Mouse (Mus musculus): ENCODE results near the gene Rhbdf2.

The Rhbdf2 gene

GRCm38 (mm10) chr11:116660181-116660580 is 33.4 kb upstream of the Rhbdf2 start:
- in situ Hi-C loops (cut with MboI; ENCODE audit: low sequenced_read_pairs): no loop called here

GRCm38 (mm10) chr11:116659027-116659621 is 32.3 kb upstream of the Rhbdf2 start:
- in situ Hi-C loops (cut with MboI; ENCODE audit: low sequenced_read_pairs): no loop called here

DNA sequence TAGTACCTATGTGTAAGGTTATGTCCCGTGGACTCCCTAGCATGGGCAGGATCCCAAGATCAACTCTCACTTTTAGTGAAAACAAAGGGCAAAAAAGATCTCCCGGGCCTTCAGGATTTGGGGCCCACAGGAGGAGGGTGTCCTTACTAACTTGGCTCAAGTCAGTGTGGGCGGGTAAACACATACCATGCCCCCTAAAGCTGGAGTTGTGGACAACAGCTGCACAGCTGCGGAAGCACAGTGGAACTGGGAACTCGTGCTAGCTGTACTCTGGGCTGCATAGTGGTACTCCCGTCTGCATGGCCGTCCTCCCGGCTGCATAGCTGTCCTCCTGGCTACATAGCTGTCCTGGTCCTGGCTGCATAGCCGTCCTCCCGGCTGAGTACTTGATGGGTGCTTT is 31.4 kb upstream of the Rhbdf2 start:
- in situ Hi-C loops (cut with MboI; ENCODE audit: low sequenced_read_pairs): no loop called here

DNA sequence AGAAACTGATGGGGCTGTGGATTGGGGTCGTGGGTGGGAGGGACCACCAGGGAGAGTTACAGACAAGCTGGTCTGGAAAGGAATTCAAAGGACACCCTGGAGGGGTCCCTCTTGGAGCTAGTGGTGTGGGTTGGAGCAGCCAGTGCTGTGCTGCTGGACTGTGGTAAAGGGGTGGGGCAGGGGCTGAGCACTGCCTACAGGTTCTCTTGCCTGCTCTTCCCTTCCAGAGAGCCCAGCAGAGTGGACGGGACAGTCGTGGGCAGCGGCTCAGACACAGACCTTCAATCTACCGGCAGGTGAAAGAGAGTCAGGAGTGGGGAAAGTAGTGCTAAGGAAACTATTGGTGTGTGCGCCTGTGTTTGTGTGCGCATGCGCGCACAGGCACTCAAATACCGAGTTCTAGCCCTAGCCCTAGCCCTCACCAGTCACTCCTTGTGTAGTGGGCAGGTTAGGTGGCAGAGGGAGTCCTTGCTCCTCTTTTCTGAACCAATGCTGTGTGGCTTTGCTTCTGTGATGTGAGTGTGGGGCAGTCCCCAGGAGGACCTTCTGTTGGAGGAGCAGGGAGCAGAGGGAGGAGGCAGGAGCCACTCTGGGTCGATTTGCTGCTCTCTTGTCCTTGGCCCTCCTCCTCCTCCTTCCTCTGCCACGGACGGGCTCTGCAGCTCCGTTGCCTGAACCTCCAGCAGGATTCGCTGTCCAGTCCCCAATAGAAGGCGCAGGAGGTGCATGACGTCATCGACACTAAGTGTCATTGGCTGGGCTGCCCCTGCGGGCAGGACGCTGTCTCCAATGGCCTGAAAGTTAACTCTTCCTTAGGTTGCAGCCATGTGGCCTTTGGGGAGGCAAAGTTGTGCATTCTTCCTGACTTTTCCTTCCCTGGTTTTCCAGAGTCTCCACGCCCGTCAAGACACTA is 30.7 kb upstream of the Rhbdf2 start:
- in situ Hi-C loops (cut with MboI; ENCODE audit: low sequenced_read_pairs): no loop called here

- in situ Hi-C loops (cut with MboI; ENCODE audit: low sequenced_read_pairs): no loop called here
Measured at GRCm38 (mm10) chr11:116656348-116657191, 29.8 kb upstream of the Rhbdf2 start.

DNA sequence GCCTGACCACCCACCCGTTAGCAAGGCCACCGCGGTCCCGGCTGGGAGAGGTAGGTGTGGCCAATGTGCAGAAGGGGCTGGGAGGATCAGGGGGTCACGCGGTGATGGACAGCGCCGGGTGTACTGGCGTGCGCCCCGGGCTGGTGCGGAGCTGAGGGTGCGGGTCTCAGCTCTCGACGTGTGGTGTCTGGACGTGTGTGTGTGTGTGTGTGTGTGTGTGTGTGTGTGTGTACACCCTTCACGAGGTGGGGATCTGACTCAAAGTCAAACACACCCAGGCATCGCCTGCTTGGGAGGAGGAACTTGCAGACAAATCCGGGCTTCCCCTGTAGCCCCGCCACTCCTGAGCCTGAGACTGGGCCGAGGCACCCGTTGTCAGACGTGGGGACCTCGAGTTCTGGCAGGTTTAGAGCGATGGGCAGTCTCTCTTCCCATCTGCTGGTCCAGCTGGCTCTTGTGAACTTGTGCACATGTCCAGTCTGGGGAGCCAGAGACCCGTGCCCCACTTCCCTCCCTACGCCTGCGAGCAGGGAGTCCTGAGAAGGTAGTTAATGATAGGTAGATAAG is 27.5 kb upstream of the Rhbdf2 start, which contains the start of gene Cygb:
TSS of gene Cygb (minus strand) at position 59 of the 567 bp plus-strand sequence.
- in situ Hi-C loops (cut with MboI; ENCODE audit: low sequenced_read_pairs): no loop called here

GRCm38 (mm10) chr11:116653709-116654221 is 26.9 kb upstream of the Rhbdf2 start:
- in situ Hi-C loops (cut with MboI; ENCODE audit: low sequenced_read_pairs): no loop called here

DNA sequence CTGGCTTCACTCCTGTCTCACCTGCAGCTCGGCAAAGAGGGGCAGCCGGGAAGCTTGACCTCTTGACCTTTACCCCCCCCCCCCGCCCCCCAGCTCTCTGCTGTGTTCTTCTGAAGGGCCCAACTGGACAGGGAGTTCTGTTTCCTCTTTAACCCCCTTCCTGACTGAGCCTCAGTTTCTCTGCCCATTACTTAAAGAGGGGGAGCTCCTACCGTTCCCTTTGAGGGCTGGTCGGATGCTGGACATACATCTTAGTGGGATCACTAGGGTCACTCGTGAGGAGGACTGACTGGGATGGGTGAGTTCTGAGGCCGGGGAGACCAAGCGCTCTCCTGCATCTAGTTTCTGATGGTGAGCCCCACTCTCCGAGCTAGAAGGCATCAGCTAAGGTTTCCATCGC is 26.4 kb upstream of the Rhbdf2 start, which contains the start of gene Prcd:
TSS of gene Prcd (plus strand) at position 301 of the 400 bp plus-strand sequence.
- in situ Hi-C loops (cut with MboI; ENCODE audit: low sequenced_read_pairs): no loop called here

DNA sequence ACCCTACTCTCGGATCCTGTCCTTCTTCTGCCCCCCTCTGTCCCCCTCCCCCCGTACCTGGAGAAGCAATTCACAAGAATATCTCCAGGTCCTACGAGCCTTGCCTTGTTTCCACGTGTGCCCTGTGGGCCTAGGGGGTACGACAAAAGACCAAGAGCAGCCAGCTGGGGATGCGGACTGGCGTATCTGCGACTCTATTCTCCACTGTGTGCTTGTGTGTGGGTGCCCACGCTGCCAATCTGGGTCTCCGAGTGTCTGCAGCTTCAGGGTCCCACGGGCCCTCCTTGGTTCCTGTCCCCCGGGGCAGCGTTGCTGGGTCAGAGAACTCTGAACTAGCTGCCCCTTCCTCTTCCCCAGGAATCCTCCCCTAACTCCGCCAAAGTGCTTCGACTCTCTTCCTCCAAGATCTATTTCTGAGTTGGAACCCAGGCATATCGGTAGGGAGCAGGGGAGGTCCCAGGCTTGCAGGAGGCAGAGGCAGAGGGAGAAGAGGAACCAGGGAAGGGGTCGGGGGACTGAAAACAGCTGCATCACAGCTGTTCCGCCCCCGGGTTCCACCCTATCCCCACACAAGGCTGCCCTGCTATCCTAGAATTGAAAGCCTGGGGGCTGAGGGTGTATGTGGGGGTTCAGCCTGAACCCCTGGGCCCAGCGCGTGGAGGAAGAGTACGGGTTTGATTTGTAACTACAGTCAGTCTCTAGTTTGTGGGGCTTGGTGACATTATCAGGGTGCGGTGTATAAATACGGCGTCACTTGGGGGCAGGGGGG is 25.7 kb upstream of the Rhbdf2 start:
- in situ Hi-C loops (cut with MboI; ENCODE audit: low sequenced_read_pairs): no loop called here

DNA sequence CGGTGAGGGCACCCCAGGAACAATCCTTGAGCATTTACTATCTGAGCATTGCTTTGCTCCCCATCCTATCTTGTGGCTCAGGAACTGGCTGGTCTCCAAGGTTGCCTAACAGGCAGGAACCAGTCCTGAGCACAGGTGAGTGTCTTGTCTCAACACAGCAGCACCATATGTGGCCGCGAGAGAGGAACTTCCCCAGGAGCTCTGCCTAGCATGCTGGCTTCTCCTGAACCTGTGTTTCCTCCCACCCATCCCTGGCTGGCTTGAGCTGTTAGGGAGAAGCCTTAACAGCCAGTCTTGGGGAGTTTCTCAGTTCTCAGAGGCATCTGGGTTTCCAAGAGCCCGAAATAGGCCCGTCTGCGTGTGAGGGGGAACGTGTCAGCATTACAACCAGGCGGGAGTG is 24.5 kb upstream of the Rhbdf2 start:
- in situ Hi-C loops (cut with MboI; ENCODE audit: low sequenced_read_pairs): no loop called here

- in situ Hi-C loops (cut with MboI; ENCODE audit: low sequenced_read_pairs): no loop called here
Measured at GRCm38 (mm10) chr11:116650811-116651210, 24.0 kb upstream of the Rhbdf2 start.

- in situ Hi-C loops (cut with MboI; ENCODE audit: low sequenced_read_pairs): loop anchor here (10.0 kb wide), 1 partner anchor 155 kb away; no protein-coding TSS in a partner anchor
Measured at GRCm38 (mm10) chr11:116649711-116650337, 23.0 kb upstream of the Rhbdf2 start.

GRCm38 (mm10) chr11:116648976-116649375 is 22.2 kb upstream of the Rhbdf2 start:
- in situ Hi-C loops (cut with MboI; ENCODE audit: low sequenced_read_pairs): loop anchor here (10.0 kb wide), 1 partner anchor 156 kb away; no protein-coding TSS in a partner anchor

DNA sequence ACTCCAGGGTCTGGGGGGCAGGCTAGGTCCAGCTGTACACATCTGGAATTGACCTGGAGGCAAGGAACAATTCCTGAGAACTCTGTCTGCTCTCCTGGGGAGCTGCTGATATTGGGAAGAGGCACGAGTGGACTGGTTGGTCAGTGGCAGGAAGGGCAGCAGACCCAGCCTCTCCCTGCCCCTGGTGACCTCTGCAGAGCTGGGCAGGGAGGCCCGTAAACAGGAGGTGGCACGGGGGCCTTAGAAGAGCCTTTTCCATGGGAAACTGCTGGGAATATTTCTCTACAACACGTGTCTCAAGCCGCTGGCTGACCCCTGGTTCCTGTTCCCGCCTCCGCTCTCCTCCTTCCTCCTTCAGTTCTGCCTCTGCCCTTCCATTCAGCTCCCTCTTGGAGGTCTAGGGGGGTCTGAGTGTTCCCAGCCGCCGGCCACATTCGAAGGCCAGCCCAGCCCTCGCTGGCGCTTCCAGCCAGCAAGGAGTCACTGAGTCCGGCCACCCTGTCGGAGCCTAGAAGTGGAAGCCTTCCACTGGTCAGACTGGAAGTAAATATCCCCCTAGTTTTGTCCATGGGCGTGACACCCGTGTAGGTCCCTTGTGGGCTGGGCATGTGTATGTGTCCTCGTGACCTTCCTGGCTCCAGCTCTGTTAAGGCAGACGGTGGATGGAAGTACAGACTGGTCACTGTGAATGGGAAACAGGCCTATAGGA is 21.5 kb upstream of the Rhbdf2 start:
- in situ Hi-C loops (cut with MboI; ENCODE audit: low sequenced_read_pairs): loop anchor here (10.0 kb wide), 1 partner anchor 156 kb away; no protein-coding TSS in a partner anchor

GRCm38 (mm10) chr11:116647340-116647991 is 20.6 kb upstream of the Rhbdf2 start:
- in situ Hi-C loops (cut with MboI; ENCODE audit: low sequenced_read_pairs): loop anchor here (10.0 kb wide), 1 partner anchor 157 kb away; no protein-coding TSS in a partner anchor

DNA sequence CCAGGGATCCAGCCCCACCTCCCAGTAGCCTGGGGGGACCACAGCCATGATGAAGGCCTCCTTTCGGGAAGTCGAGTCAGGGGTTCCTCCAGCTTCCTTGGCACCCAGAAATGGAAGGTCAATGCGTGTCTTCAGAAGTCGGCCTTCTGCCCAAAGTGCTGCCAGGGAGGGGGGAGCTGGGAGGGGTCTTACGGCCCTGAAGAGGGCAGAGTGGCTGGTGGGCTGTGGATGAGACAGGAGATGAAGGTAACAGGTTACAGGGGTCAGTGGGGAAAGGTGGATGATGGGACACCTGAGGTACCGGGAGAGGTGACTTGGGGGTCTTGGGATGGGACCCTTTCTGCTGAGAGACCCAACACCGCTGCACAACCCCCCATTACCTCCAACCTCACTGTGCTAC is 20.0 kb upstream of the Rhbdf2 start:
- in situ Hi-C loops (cut with MboI; ENCODE audit: low sequenced_read_pairs): loop anchor here (10.0 kb wide), 1 partner anchor 158 kb away; no protein-coding TSS in a partner anchor

- in situ Hi-C loops (cut with MboI; ENCODE audit: low sequenced_read_pairs): loop anchor here (10.0 kb wide), 1 partner anchor 159 kb away; no protein-coding TSS in a partner anchor
Measured at GRCm38 (mm10) chr11:116646136-116646535, 19.3 kb upstream of the Rhbdf2 start.

Data from CH12F3 (cell line).